In the genomic region with DNA sequence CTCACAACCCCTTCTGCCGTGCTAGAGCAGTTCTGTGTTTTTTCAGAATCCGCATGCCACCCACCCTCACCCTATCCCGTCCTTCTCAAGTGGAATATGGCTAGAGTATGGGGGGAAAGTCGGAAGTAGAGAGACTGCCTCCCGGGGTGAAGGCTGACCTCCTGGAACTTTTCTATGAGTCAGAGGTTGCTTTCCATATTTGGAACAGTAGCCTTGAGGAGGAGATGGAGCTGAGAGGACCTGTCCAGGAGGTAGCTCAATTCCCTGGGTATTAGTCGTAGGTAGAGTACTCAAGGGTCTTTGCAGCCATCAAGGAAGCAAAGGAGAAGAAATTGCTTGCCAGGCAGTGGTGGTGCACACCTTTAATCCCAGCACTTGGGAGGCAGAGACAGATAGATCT, we compare ENCODE assay signal across 36 mouse cellular contexts. TPM values are rescaled to one million over a fixed set of nuclear protein-coding genes. Genes with fewer than 3 reads are reported as not detected.
DNase-seq lines count a peak whose midpoint lies in the region; ATAC-seq and TF ChIP-seq lines count a peak whose summit lies in the region.
"Had no signal": no experiment of that assay in that cellular context is flagged by ENCODE, and none has a peak within 500 bp of the region (broad histone marks: within the 10 kb centered on the region; RNA-seq: fewer than 3 reads in every experiment).

No protein-coding gene starts in this region.

- 81% methylated on average over 6 of the region's 6 CpGs for WGBS in forebrain, embryonic 10.5 days
- 79% methylated on average over 6 of the region's 6 CpGs for WGBS in forebrain, embryonic 16.5 days
- WGBS in kidney, embryonic 15.5 days: 70% methylated on average over 6 of the region's 6 CpGs
- WGBS in kidney, embryonic 14.5 days: 69% methylated on average over 6 of the region's 6 CpGs
- WGBS in bone marrow, adult 2 months: 52% methylated on average over 6 of the region's 6 CpGs

- H3K36me3 ChIP-seq in forebrain, embryonic 10.5 days (replicated peaks): no peaks in the 10 kb centered on the region
- H3K36me3 ChIP-seq in forebrain, embryonic 16.5 days (ENCODE audit: control insufficient read depth, insufficient read depth): no peaks in the 10 kb centered on the region
- no peaks in the 10 kb centered on the region for H3K36me3 ChIP-seq in kidney, embryonic 15.5 days
- no peaks in the 10 kb centered on the region for H3K36me3 ChIP-seq in kidney, embryonic 14.5 days (ENCODE audit: control insufficient read depth, insufficient read depth, low read length)
- H3K36me3 ChIP-seq: embryonic facial prominence, embryonic 13.5 days; heart, embryonic 13.5 days; limb, embryonic 13.5 days; lung, embryonic 15.5 days; neural tube, embryonic 12.5 days had no signal

- no peaks in the 10 kb centered on the region for H3K9me3 ChIP-seq in forebrain, embryonic 10.5 days
- H3K9me3 ChIP-seq in forebrain, embryonic 16.5 days (ENCODE audit: control insufficient read depth, low read length): no peaks in the 10 kb centered on the region
- H3K9me3 ChIP-seq in kidney, embryonic 15.5 days (replicated peaks): no peaks in the 10 kb centered on the region
- H3K9me3 ChIP-seq in kidney, embryonic 14.5 days (ENCODE audit: control insufficient read depth, low read length): no peaks in the 10 kb centered on the region
- H3K9me3 ChIP-seq: embryonic facial prominence, embryonic 13.5 days; forebrain, embryonic 13.5 days; heart, embryonic 13.5 days; limb, embryonic 13.5 days; lung, embryonic 15.5 days; neural tube, embryonic 12.5 days had no signal

- H3K27ac ChIP-seq in forebrain, embryonic 10.5 days: peak overlapping the region; percentile 96
- no peak overlapping the region for H3K27ac ChIP-seq in forebrain, embryonic 16.5 days (ENCODE audit: low read length)
- H3K27ac ChIP-seq in kidney, embryonic 15.5 days: 0 out of 2 replicates have a peak overlapping the region, but pooled peaks have one; percentile 88
- no peak overlapping the region for H3K27ac ChIP-seq in kidney, embryonic 14.5 days (ENCODE audit: low read depth, low read length)
- peak overlapping the region; percentile 34; the same call in 1 of the 2 replicates for H3K27ac ChIP-seq in bone marrow, adult 2 months (ENCODE audit: control insufficient read depth, insufficient read depth, low read depth, low read length, poor library complexity)
- H3K27ac ChIP-seq: embryonic facial prominence, embryonic 13.5 days; gastrocnemius, adult 2 months; heart, embryonic 13.5 days; limb, embryonic 13.5 days; lung, embryonic 15.5 days; neural tube, embryonic 12.5 days; stomach, postnatal 0 days had no signal

- peak; percentile 42 to 80 for DNase-seq in adrenal gland, adult (ENCODE audit: inconsistent age in 2 of 2, low spot score in 1 of 2)
- no peak for DNase-seq in adrenal gland, postnatal 25 days
- no peak for DNase-seq in forebrain, embryonic 10.5 days (ENCODE audit: extremely low spot score, low spot score)
- no peak for DNase-seq in embryo, embryonic 11 days
- DNase-seq: cerebellum, adult 18-20 months; cerebellum, postnatal 14 days; gastrocnemius, adult 2 months; gastrocnemius, postnatal 36 days; heart, adult 18-20 months; heart, postnatal 10 days; kidney, adult 8-10 months; kidney, postnatal 36 days; layer of hippocampus, adult 9-11 months; right cerebral cortex, adult 18-20 months; thymus, adult 18-20 months; thymus, postnatal 25 days had no signal

- peaks cover 91% of the 10 kb centered on the region for H3K4me1 ChIP-seq in forebrain, embryonic 10.5 days
- peaks cover 21% of the 10 kb centered on the region for H3K4me1 ChIP-seq in forebrain, embryonic 16.5 days (replicated peaks; ENCODE audit: control insufficient read depth, insufficient read depth, low read length)
- H3K4me1 ChIP-seq in kidney, embryonic 15.5 days: peaks cover 31% of the 10 kb centered on the region
- peaks cover 13% of the 10 kb centered on the region; the same call in 1 of the 2 replicates for H3K4me1 ChIP-seq in kidney, embryonic 14.5 days (ENCODE audit: control insufficient read depth, insufficient read depth, low read length)
- peaks cover 10% of the 10 kb centered on the region; the same call in 1 of the 2 replicates for H3K4me1 ChIP-seq in bone marrow, adult 2 months (ENCODE audit: control insufficient read depth, insufficient read depth, low read length)

- TF ChIP-seq POLR2A in bone marrow, adult 2 months (IDR thresholded peaks at IDR 0.05; ENCODE audit: borderline replicate concordance, control insufficient read depth, low read depth, low read length): no peak

- H3K4me3 ChIP-seq in forebrain, embryonic 10.5 days: no peak overlapping the region
- no peak overlapping the region for H3K4me3 ChIP-seq in forebrain, embryonic 16.5 days (replicated peaks; ENCODE audit: low read length)
- H3K4me3 ChIP-seq in kidney, embryonic 15.5 days (replicated peaks): no peak overlapping the region
- no peak overlapping the region for H3K4me3 ChIP-seq in kidney, embryonic 14.5 days (ENCODE audit: low read length)
- no peak overlapping the region for H3K4me3 ChIP-seq in bone marrow, adult 2 months (replicated peaks; ENCODE audit: control insufficient read depth, low read depth, low read length)
- H3K4me3 ChIP-seq: embryonic facial prominence, embryonic 13.5 days; forebrain, embryonic 13.5 days; gastrocnemius, adult 2 months; heart, embryonic 13.5 days; limb, embryonic 13.5 days; lung, embryonic 15.5 days; myocyte; neural tube, embryonic 12.5 days had no signal

- peaks cover 47% of the 10 kb centered on the region for H3K27me3 ChIP-seq in forebrain, embryonic 10.5 days (ENCODE audit: poor library complexity, severe bottlenecking)
- no peaks in the 10 kb centered on the region for H3K27me3 ChIP-seq in forebrain, embryonic 16.5 days (replicated peaks; ENCODE audit: control insufficient read depth, insufficient read depth, low read length)
- H3K27me3 ChIP-seq in kidney, embryonic 15.5 days: peaks cover 26% of the 10 kb centered on the region
- H3K27me3 ChIP-seq in kidney, embryonic 14.5 days (ENCODE audit: control insufficient read depth, insufficient read depth, low read length): no peaks in the 10 kb centered on the region
- H3K27me3 ChIP-seq: forebrain, embryonic 13.5 days; neural tube, embryonic 12.5 days had no signal

- no peak for ATAC-seq in forebrain, embryonic 16.5 days
- ATAC-seq in kidney, embryonic 15.5 days (replicated peaks; ENCODE audit: low FRiP score): no peak
- no peak for ATAC-seq in kidney, embryonic 14.5 days (ENCODE audit: low FRiP score, low TSS enrichment)
- ATAC-seq: activated CD4-positive, CD25-positive, alpha-beta regulatory T cell, adult 4 months; forebrain, embryonic 13.5 days; hindbrain, embryonic 16.5 days had no signal

- no peak for TF ChIP-seq CTCF in bone marrow, adult 2 months (IDR thresholded peaks at IDR 0.05; ENCODE audit: control insufficient read depth, insufficient read depth, low read length)

- H3K9ac ChIP-seq in forebrain, embryonic 16.5 days (replicated peaks; ENCODE audit: low read depth, low read length): no peak overlapping the region
- H3K9ac ChIP-seq in kidney, embryonic 15.5 days: no peak overlapping the region
- no peak overlapping the region for H3K9ac ChIP-seq in kidney, embryonic 14.5 days (ENCODE audit: low read depth, low read length)
- H3K9ac ChIP-seq: embryonic facial prominence, embryonic 13.5 days; heart, embryonic 13.5 days; limb, embryonic 13.5 days; lung, embryonic 15.5 days; neural tube, embryonic 12.5 days had no signal

- H3K4me2 ChIP-seq in forebrain, embryonic 16.5 days (ENCODE audit: low read length): no peak overlapping the region
- no peak overlapping the region for H3K4me2 ChIP-seq in kidney, embryonic 15.5 days
- H3K4me2 ChIP-seq in kidney, embryonic 14.5 days (replicated peaks; ENCODE audit: low read depth, low read length): no peak overlapping the region
- H3K4me2 ChIP-seq: embryonic facial prominence, embryonic 13.5 days; forebrain, embryonic 13.5 days; heart, embryonic 13.5 days; limb, embryonic 13.5 days; liver, embryonic 11.5 days; lung, embryonic 15.5 days; midbrain, embryonic 11.5 days; neural tube, embryonic 12.5 days had no signal

RNA-seq across cellular contexts. Expression of gene Kcnj10, which starts 11.0 kb away (rescaled TPM):
- total RNA-seq in adrenal gland, postnatal 25 days (2021): 0.39 and 0.48 TPM in 2 replicates
- 0.46 and 0.47 TPM in 2 replicates for polyA plus RNA-seq in forebrain, embryonic 10.5 days (2016; fragmentation: Nextera tagmentation; extraction: Ambion mirVana)
- 2.1 and 2.2 TPM in 2 replicates for polyA plus RNA-seq in forebrain, embryonic 16.5 days (2015; fragmentation: Nextera tagmentation; extraction: Ambion mirVana)
- 0.83 and 1.0 TPM in 2 replicates for polyA plus RNA-seq in kidney, embryonic 15.5 days (2015; fragmentation: Nextera tagmentation; extraction: Ambion mirVana)
- polyA plus RNA-seq in kidney, embryonic 14.5 days (2014; fragmentation: Nextera tagmentation; extraction: Ambion mirVana): 0.31 and 0.57 TPM in 2 replicates
- polyA plus RNA-seq in bone marrow, adult 2 months (2011; ENCODE audit: insufficient read depth, insufficient read length, low replicate concordance, missing spikeins): 1.0 and 2.3 TPM in 2 replicates
- total RNA-seq: gastrocnemius, postnatal 36 days; hematopoietic stem cell, adult 5-6 weeks had no signal
- polyA plus RNA-seq: C2C12; heart, embryonic 13.5 days; myocyte had no signal

RNA-seq across cellular contexts. Expression of gene Kcnj9, which starts 22.9 kb away (rescaled TPM):
- 0.18 TPM in 1 of 2 replicates, not detected in the other for total RNA-seq in adrenal gland, postnatal 25 days (2021)
- polyA plus RNA-seq in forebrain, embryonic 10.5 days (2016; fragmentation: Nextera tagmentation; extraction: Ambion mirVana): 0.17 and 0.43 TPM in 2 replicates
- 2.6 and 4.2 TPM in 2 replicates for polyA plus RNA-seq in forebrain, embryonic 16.5 days (2015; fragmentation: Nextera tagmentation; extraction: Ambion mirVana)
- not detected in 2 replicates for polyA plus RNA-seq in kidney, embryonic 15.5 days (2015; fragmentation: Nextera tagmentation; extraction: Ambion mirVana)
- polyA plus RNA-seq in kidney, embryonic 14.5 days (2014; fragmentation: Nextera tagmentation; extraction: Ambion mirVana): 0.20 TPM in 1 of 2 replicates, not detected in the other
- 1.2 TPM in 1 of 2 replicates, not detected in the other for polyA plus RNA-seq in bone marrow, adult 2 months (2011; ENCODE audit: insufficient read depth, insufficient read length, low replicate concordance, missing spikeins)
- total RNA-seq: gastrocnemius, adult 2 months; gastrocnemius, postnatal 36 days; heart, adult 18-20 months; heart, postnatal 10 days; hematopoietic stem cell, adult 5-6 weeks; megakaryocyte progenitor cell, adult 5-6 weeks had no signal
- polyA plus RNA-seq: embryonic facial prominence, embryonic 13.5 days; heart, embryonic 13.5 days; intestine, embryonic 14.5 days had no signal

RNA-seq across cellular contexts. Expression of gene Pigm, which starts 24.3 kb away (rescaled TPM):
- total RNA-seq in adrenal gland, postnatal 25 days (2021): 11.8 and 13.1 TPM in 2 replicates
- 10.6 and 10.8 TPM in 2 replicates for polyA plus RNA-seq in forebrain, embryonic 10.5 days (2016; fragmentation: Nextera tagmentation; extraction: Ambion mirVana)
- polyA plus RNA-seq in forebrain, embryonic 16.5 days (2015; fragmentation: Nextera tagmentation; extraction: Ambion mirVana): 4.5 and 4.7 TPM in 2 replicates
- 7.6 and 7.9 TPM in 2 replicates for polyA plus RNA-seq in kidney, embryonic 15.5 days (2015; fragmentation: Nextera tagmentation; extraction: Ambion mirVana)
- 9.5 and 12.1 TPM in 2 replicates for polyA plus RNA-seq in kidney, embryonic 14.5 days (2014; fragmentation: Nextera tagmentation; extraction: Ambion mirVana)
- polyA plus RNA-seq in bone marrow, adult 2 months (2011; ENCODE audit: insufficient read depth, insufficient read length, low replicate concordance, missing spikeins): 5.2 and 8.8 TPM in 2 replicates

RNA-seq across cellular contexts. Expression of gene Atp1a2, which starts 54.1 kb away (rescaled TPM):
- total RNA-seq in adrenal gland, postnatal 25 days (2021): 110 and 122 TPM in 2 replicates
- polyA plus RNA-seq in forebrain, embryonic 10.5 days (2016; fragmentation: Nextera tagmentation; extraction: Ambion mirVana): 0.86 and 2.0 TPM in 2 replicates
- 42.4 and 47.1 TPM in 2 replicates for polyA plus RNA-seq in forebrain, embryonic 16.5 days (2015; fragmentation: Nextera tagmentation; extraction: Ambion mirVana)
- polyA plus RNA-seq in kidney, embryonic 15.5 days (2015; fragmentation: Nextera tagmentation; extraction: Ambion mirVana): 2.2 and 2.9 TPM in 2 replicates
- polyA plus RNA-seq in kidney, embryonic 14.5 days (2014; fragmentation: Nextera tagmentation; extraction: Ambion mirVana): 0.66 and 0.96 TPM in 2 replicates
- polyA plus RNA-seq in bone marrow, adult 2 months (2011; ENCODE audit: insufficient read depth, insufficient read length, low replicate concordance, missing spikeins): 2.9 and 5.7 TPM in 2 replicates
- total RNA-seq: hematopoietic stem cell, adult 5-6 weeks; megakaryocyte progenitor cell, adult 5-6 weeks had no signal

Comparison
In these comparisons a context has a peak if more than half of its experiments do, and no peak if none do; other contexts are left out.
1. DNase-seq: peak in adrenal gland, adult (2 of 2); none in adrenal gland, postnatal 25 days (single experiment), forebrain, embryonic 10.5 days (single experiment) and embryo, embryonic 11 days (single experiment).
2. H3K27ac ChIP-seq: peak in forebrain, embryonic 10.5 days (single experiment), kidney, embryonic 15.5 days (single experiment) and bone marrow, adult 2 months (single experiment); none in forebrain, embryonic 16.5 days (single experiment) and kidney, embryonic 14.5 days (single experiment).